Mouse (Mus musculus) spleen, adult 2 months (tissue): ENCODE data around the gene Tram1l1.

Experiments
- CTCF ChIP-seq: fragments of 200-500 bp; IDR thresholded peaks from 2 replicates; pipeline ENCODE4 v1.5.1; 2011; ENCODE audit warnings: mild to moderate bottlenecking, inconsistent platforms; ENCODE audit not compliant: insufficient read depth, insufficient read length, insufficient replicate concordance; ENCODE audit errors: extremely low read depth
- POLR2A ChIP-seq: fragments of 200-500 bp; IDR thresholded peaks from 2 replicates; pipeline ENCODE4 v1.6.1; 2011; ENCODE audit warnings: low read depth, low read length, inconsistent platforms

GRCm38 (mm10) chr3:124372031-124372430, 51.4 kb downstream of the Tram1l1 start:
- TF ChIP-seq CTCF (no peak), POLR2A (no peak)
